Comparison of ENCODE assay signal across 21 mouse cellular contexts in the genomic region with DNA sequence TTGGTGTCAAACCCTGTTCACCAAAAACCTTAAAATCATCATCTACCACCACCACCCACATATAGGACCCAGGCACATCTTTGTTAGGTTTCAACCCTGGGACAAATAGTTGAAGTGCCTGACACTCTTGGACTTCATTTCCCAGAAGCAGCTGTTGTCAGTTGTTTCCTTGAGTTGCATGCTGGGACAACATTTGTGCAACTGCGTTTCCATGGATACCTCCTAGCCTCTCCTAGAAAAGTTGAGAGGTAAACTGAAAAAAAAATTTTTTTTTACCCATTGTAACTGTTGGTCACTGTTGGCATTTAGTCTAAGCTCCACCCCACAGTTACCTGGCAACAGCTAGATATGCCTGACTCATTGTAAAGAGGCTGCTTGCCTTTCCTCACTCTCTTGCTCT. TPM values are rescaled to one million over a fixed set of nuclear protein-coding genes. Genes with fewer than 3 reads are reported as not detected.
"Had no signal": no experiment of that assay in that cellular context is flagged by ENCODE, and none has a peak within 500 bp of the region (broad histone marks: within the 10 kb centered on the region; RNA-seq: fewer than 3 reads in every experiment).

No protein-coding gene starts in this region.

- H3K4me3 ChIP-seq: left cerebral cortex, adult 2 months; limb, embryonic 10.5 days; liver, embryonic 15.5 days; lung, embryonic 15.5 days; midbrain, embryonic 10.5 days; midbrain, embryonic 15.5 days; neural tube, embryonic 13.5 days; stomach, embryonic 15.5 days had no signal

- H3K4me1 ChIP-seq: limb, embryonic 10.5 days; liver, embryonic 15.5 days; lung, embryonic 15.5 days; midbrain, embryonic 10.5 days; midbrain, embryonic 15.5 days; neural tube, embryonic 13.5 days; stomach, embryonic 15.5 days had no signal

- H3K27ac ChIP-seq: left cerebral cortex, adult 2 months; limb, embryonic 10.5 days; liver, embryonic 15.5 days; lung, embryonic 15.5 days; midbrain, embryonic 10.5 days; midbrain, embryonic 15.5 days; neural tube, embryonic 13.5 days; stomach, embryonic 15.5 days had no signal

- H3K27me3 ChIP-seq: liver, embryonic 15.5 days; lung, embryonic 15.5 days; midbrain, embryonic 15.5 days; neural tube, embryonic 13.5 days; stomach, embryonic 15.5 days had no signal

- H3K9me3 ChIP-seq: liver, embryonic 15.5 days; lung, embryonic 15.5 days; stomach, embryonic 15.5 days had no signal

- H3K36me3 ChIP-seq: limb, embryonic 10.5 days; liver, embryonic 15.5 days; lung, embryonic 15.5 days; midbrain, embryonic 10.5 days; midbrain, embryonic 15.5 days; neural tube, embryonic 13.5 days; stomach, embryonic 15.5 days had no signal

- DNase-seq: kidney, postnatal 25 days; lung, postnatal 4 days; retina, postnatal 1 day; right cerebral cortex, postnatal 4 days; spleen, adult 18-20 months; thymus, adult 2 months; thymus, postnatal 36 days had no signal

RNA-seq across cellular contexts. Expression of a gene that starts 34.3 kb away (rescaled TPM):
- total RNA-seq: layer of hippocampus, postnatal 25 days; left cerebral cortex, adult 2 months; left cerebral cortex, postnatal 14 days; megakaryocyte, adult 5-6 weeks; monocyte, adult 5-6 weeks had no signal
- polyA plus RNA-seq: kidney, embryonic 16.5 days; liver, embryonic 11.5 days; liver, embryonic 15.5 days; midbrain, embryonic 15.5 days; neural tube, embryonic 13.5 days had no signal
